Mouse (Mus musculus) liver, embryonic 14.5 days (tissue): ENCODE measurements at regions not wholly inside any gene's neighbourhood (a gene's known extent, or its start where the extent isn't known, plus 50 kb on each side); places are given as distances from the start of the nearest gene placed in this dataset.

ENCODE experiments used
- CTCF ChIP-seq: IDR thresholded peaks from 2 replicates; pipeline ENCODE4 v1.5.1; 2016; ENCODE audit warnings: antibody characterized with exemption, low read depth, control low read depth
- EP300 ChIP-seq: IDR thresholded peaks from 2 replicates; pipeline ENCODE4 v1.6.1; 2016; ENCODE audit warnings: antibody characterized with exemption, low read depth

GRCm38 (mm10) chr5:101381361-101381760 is 283.4 kb downstream of the Nkx6-1 start:
- no peak for TF ChIP-seq CTCF
- no peak for TF ChIP-seq EP300
